Mouse (Mus musculus) c-Kit-negative CD71-positive TER-119-positive erythroid progenitor cells, embryonic 14.5 days (primary cell): ENCODE results near the gene Nuf2.
A peak's percentile ranks its signal among the peaks of the same experiment; 100 is the strongest.
"Not testable (repeated sequence)": the region's sequence is repeated elsewhere in the genome, so short reads cannot be mapped to it uniquely, and the experiment has no call there.

Experiments used
- DNase-seq: peaks from one replicate; pipeline ENCODE4 v3.0.0-alpha.2; 2013; ENCODE audit warnings: low read depth, low spot score

Nuf2 gene

DNA sequence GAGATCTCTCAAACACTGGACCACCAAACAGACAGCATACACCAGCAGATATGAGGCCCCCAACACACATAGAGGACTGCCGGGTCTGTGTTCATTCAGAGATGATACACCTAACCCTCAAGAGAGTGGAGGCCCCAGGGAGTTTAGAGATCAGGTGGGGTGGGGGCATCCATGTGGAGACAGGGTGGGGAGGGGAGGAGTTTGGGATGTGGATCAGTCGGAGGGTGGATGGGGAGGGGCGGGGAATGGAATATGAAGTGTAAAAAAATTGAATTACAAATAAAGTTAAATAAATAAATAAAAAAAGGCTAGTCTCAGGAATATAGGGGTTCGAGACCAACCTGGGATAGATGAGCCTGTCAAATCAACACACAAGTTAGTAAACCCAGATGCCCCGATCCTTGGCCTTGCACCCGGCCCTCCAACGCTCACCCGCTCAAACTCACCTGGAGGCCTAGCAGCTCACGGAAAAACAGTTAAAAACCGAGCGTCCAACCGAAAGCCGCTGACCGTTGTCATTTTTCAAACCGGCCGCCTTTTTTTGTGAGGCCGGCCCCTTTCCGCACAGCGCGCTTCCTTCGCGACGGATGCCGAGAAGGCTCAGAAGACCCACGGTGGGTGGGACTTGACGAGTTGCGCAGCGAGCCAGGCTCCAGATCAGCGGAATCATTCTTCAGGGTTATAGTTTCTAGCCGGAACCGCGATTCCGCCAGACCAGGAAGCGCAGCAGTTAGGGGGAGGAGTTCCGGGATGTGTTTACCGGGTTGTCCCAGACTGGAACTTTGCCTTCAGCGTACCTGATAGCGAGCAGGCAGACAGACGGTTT is at the start of gene Nuf2:
Gene Nuf2, minus strand, starts transcription at position 589 of the 826 bp plus-strand sequence.
- DNase-seq = peak; percentile 99

DNA sequence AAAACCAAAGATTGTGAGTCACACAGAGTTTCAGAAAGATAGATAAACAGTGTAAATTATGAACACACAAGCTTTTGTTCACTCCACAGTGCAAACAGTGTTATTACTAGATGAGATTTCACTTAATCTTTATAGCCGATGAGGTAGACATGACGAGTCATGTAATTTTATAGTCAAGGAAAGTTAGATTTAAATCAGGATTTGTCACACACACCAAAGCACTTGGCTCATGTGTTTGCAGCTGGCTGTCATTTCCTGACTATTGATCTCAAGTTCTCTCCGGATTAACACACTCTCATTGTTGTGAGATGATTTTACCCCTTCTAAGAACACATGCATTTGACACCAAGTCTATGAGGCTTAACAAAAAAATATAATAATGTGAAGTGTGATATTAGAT is 48.3 kb upstream of the Nuf2 start:
- no peak for DNase-seq

DNA sequence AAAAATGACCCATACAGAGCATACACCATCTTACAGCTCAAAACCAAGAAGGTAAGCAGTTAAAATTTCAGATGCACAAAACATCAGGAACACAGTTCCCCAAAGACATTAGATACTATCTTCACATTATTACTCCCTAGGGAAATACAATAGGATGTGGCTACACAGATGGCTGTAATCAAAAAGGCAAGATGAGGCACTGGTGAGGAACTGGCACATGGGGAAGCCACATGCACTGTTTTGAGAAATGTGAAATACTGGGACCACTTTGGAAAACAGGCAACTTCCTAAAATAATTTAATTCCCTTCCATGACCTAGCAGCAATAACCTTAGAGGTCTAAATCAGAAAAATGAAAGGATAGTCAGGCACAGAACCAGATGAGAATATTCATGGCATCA is 42.9 kb upstream of the Nuf2 start:
- no peak for DNase-seq

DNA sequence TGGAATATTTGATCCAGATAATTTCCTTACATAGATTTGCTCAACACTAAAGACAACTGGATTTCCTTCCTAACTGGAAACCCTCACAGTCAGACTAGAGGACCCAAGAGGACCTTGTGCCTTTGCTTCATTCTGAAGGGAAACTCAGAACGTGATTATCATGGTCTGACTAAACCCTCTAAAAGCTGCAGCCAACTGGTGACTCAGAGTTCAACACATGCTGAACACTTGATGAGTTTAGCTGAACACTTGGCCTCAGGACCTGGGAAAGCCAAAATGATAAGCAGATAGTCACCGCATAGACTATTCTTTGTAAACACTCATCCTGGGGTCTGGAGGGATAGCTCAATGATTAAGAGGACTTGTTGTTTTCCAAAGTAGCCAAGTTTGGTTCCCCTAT is 24.4 kb upstream of the Nuf2 start:
- no peak for DNase-seq

DNA sequence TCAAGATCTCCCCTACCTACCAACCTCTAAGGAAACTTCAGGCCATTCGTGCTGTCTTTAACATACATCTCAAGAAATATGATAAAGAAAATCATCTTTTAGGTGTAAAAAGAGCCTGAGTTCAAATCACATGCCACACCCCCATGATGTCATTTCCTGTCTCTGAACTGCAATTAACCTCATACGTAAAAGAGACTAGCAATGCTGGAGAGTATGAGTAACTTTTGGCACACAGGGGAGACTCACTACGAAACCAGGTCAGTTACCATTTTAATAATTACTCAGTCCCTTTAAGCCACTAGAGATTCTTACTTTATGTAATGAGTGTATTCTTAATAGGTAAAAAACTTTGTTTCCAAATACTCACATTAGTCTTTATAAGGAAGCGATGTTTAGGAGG is 23.8 kb upstream of the Nuf2 start:
- DNase-seq = no peak

DNA sequence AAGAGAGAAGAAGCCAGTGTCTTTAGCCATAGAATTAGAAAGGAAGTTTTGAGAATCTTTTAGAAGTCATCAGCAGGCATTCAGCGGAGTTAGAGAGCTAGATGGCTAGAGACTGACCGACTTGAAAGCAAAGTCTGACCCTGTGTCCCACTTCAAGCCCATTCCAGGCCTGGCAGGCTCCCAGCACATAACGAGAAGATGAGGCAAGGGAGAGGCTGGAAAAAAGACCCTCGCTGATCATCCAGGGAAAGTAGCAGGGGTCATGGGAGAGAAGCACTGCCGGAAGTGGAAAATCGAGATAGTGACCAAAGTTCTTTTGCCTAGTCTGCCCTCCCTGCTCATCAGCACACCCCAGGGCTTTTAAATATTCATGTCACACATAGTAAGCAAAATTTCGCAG is 22.2 kb upstream of the Nuf2 start:
- DNase-seq = no peak

DNA sequence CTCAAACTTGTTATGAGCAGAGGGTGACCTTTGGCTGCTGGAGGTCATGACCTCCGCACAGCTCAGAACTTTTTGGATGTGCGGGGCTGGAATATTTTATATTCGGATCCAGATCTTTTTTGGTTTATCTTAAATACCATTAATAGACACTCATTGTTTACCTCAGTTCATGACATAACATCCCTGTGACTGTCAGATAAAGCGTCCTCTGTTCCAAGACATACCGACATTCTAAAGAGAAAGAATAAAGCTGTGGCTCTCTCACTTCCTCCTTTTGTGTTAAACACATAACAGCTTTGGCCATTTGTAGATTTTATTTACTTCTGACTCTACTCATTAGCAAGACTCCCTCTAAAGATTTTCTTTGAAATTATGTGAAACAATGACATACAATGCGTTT is 9.2 kb upstream of the Nuf2 start:
- DNase-seq = no peak

DNA sequence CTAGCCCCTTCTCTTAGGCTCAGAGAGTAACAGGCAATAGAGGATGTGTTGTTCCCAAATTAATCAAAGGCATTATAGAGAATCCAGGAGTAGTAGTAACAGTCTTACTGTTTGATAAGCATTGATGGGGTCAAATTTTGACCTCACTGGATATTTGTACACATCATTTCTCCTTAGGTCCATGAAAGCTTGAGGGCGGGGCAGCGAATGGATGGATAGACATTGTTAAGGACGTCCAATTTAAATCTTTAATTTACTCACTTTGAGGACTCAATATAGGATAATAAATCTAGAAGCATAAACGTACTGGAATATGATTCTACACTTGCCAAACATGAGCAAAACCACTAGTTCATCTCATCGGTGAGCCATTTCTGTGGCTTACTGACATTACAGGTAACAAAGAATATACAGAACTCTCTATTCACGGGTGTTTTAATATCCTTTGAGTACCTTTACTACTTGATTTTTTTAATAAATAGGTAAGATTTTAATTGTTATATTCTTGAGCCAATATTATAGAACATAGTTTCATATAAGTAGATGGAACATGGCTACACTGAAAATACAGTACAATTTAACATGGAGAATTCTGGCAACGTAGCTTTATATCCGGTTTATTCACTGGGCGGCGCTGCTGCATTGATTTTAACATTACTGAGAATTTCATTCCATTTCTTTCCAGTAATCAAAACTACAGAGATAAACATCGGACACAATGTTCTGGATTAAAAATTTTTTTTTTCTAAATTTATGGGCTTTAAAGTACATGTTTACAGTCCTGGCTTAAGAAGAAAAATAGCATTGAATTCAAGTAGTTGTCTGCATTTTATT is 655 bp upstream of the Nuf2 start:
- DNase-seq = peak; percentile 50

DNA sequence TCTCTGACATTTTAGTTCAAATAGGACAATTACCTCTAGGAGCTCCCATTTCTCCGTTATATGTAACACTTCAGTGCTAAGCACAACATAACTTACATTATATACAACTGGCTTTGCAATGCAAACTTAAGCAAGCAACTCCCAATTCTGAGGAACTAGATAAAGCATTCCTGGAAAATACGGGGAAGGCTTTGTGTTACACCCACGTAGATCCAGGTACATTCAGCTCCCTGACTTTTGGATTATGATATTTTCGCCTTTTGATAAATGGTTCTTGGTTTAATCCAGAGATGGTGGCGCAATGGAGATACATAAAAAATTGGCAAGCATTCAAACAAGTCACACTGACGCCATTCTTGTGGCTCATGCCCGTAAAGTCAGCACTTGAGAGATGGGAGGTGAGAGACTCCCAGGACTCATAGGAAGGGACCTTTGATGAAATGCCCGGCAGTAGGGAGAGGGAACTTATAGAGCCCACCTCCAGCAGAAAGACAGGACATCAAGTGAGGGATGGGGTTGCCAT is 1.2 kb downstream of the Nuf2 start:
- peak; percentile 65 for DNase-seq

DNA sequence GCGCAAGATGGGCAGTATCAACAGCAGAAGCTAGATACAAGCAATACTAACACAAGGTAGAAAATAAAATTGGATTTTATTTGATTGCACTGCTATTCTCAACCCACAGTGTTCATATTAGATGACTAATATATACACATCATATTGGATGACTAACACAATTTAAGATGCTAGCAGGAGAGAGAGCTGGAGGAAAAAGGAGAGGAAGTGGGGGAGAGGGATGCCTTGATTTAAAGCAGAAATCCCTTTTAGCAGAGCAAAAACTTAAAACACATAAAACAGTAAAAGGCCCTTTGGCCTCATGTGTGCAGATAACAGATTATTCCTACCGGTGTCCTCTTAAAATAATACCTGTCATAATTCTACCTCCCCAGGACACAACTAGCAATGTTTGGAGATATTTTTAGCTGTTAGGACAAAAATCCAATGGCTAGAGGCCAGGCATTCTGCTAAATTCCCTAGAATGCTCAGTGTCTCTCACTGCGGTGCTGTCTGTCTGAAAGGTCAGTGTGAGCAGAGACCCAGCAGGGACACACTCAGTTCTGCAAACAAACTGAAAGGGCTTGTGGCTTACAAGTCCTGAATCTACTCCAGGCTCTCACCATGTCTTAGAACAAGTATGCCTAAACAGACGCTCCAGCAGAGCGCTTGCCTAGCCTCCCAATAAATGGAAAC is 5.1 kb downstream of the Nuf2 start:
- DNase-seq = no peak

DNA sequence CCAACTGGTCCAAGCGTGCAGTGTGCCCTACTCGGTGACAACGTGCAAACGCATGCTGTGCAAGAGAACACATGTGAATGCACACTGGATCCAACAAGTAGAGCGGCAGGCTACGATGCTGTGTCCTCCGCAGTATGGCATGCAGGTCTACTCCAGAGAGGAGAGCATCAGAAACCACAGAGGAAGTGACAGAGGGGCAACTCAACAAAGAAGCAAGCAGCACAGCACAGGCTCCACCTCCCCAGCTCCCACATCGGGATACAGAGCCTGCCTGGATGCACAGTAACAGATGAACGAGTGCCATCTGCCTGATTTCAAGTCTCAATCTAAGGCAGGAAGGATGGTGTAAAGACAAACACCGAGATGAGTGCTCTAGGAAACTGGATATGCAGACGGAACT is 11.9 kb downstream of the Nuf2 start:
- no peak for DNase-seq

DNA sequence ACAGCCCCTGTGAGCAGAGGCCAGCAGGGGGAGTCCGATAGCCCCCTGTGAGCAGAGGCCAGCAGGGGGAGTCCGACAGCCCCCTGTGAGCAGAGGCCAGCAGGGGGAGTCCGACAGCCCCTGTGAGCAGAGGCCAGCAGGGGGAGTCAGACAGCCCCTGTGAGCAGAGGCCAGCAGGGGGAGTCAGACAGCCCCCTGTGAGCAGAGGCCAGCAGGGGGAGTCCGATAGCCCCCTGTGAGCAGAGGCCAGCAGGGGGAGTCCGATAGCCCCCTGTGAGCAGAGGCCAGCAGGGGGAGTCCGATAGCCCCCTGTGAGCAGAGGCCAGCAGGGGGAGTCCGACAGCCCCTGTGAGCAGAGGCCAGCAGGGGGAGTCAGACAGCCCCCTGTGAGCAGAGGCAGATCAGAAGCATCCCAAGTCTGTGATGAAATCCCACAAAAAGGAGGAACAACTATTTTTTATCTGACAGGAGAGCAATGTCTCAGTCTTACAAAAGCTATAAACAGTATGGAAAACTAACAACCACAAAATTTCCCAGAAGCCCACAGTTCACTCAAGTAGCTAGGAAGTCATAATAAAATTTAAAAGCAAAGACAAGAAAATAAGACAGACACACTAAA is 13.3 kb downstream of the Nuf2 start:
- DNase-seq = not testable (repeated sequence)

DNA sequence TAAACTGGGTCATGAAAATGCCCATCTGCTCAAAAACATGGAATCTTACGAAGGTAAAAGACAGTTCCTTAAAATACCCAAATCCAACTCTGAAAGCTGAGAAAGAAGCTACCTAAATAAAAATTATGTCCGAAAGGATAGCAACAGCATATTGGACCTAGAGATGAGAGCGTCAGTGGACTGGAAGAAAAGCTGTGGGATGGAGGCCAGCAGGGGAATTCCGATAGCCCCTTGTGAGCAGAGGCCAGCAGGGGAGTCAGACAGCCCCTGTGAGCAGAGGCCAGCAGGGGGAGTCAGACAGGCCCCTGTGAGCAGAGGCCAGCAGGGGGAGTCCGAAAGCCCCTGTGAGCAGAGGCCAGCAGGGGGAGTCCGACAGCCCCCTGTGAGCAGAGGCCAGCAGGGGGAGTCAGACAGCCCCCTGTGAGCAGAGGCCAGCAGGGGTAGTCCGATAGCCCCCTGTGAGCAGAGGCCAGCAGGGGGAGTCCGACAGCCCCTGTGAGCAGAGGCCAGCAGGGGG is 13.8 kb downstream of the Nuf2 start:
- DNase-seq = no peak

DNA sequence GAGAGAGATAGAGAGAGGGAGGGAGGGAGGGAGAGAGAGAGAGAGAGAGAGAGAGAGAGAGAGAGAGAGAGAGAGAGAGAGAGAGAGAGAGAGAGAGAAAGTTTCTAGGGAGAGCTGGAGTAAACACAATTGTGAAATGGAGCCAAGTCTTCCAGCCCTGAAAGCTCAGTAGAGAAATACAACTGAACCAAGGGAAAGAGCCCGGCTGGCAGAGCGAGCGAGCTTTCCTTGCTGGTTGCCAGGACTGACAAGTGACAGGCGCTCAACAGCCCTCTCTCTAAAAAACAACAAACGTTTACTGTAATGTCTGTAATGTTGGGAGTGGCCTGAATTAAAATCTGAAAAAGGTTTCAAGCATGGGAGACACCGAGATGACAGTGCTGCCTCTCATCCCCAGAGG is 24.9 kb downstream of the Nuf2 start:
- DNase-seq = no peak

DNA sequence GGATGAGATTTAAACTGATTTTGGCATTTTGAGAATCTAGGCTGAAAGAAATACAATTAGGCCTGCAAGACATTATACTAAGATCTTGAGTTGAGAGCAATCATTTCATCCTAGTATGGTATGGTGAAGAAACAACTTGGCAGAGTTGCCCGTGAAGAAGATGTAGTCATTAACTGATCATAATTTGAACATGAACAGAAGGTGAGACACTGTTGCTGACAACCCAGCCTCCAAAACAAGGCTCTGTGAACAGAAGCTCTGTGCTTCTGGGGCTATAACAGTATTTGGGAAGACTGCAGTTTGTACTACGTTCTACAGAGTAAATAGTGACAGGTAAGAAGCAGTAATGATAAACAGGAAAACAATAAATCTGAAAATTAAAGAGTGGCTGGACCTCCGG is 28.4 kb downstream of the Nuf2 start:
- DNase-seq = no peak

DNA sequence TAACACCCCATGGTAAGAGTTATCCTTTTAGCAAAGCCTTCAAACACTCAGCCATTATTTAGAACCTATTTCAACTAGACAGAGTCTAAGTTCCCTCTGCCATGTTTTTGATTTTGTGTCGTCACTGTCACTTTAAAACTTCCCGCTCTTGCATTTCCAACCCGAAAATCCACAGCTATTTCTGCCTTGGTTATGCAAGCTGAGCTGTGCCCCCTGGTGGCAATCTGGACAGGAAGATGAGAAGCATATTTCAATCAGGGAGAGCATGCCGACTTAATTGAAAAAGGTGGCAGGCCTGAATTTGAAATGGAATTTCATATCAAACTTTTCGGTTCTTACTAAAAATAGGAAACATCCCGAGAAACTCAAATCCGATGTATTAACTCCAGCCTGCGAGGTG is 35.6 kb downstream of the Nuf2 start:
- DNase-seq = no peak

DNA sequence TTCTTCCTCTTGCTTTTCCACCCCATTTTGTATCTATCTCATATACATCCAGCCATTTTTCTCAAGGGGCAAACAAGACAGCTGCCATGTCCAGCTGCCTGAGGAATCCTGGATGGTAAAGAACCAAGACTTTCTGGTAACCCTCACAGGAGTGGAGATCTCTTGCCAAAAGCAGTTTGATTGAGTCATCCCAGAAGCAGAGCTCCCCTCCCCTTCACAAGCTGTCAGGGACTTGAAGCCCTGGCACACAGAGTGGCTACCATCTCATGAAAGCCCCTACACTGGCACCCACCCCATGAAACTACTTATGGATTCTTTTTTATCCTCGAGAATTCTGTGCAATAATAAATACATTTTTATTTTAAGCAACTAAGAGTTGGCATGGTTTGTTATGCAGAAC is 39.7 kb downstream of the Nuf2 start:
- DNase-seq = no peak

DNA sequence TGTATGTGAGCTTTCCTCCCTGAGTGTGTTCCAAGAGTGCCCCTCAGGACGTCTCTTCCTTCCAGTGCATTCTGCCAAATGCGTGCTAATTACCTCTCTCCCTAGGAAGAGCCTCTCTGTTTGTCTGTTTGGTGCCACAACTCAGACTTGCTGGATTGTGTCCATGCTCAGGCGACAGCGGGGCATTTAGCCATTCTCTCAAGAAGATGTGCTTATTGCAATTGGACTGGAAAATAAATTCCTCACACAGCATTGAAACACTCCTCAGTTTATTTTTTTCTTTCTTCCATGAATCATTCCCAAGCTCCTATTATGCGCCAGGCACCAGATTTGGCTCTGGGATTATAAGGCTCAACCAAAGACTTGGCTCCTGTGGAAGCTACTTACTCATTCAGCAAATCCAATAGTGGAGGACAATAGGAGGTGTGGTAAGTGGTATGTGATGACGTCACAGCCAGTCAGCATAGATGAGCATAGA is 45.8 kb downstream of the Nuf2 start:
- no peak for DNase-seq

DNA sequence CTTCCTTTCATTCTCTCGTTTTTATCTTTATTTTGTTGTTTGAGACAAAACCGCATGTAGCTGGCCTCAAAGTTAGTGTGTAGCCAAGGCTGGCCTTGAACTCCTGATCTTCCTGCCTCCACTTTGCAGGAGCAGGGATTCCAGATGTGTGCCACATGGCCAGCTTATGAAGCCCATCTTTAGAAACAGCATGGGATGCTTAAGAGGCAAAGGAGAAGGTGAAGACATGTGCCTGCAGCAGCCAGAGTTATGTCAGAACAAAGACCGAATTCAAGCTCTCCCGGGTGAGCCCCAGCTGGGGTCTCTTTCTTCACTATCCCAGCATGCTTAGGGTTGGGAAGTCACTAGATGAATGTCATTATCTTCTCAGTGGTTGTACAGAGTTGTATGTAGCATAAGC is 46.7 kb downstream of the Nuf2 start:
- no peak for DNase-seq

DNA sequence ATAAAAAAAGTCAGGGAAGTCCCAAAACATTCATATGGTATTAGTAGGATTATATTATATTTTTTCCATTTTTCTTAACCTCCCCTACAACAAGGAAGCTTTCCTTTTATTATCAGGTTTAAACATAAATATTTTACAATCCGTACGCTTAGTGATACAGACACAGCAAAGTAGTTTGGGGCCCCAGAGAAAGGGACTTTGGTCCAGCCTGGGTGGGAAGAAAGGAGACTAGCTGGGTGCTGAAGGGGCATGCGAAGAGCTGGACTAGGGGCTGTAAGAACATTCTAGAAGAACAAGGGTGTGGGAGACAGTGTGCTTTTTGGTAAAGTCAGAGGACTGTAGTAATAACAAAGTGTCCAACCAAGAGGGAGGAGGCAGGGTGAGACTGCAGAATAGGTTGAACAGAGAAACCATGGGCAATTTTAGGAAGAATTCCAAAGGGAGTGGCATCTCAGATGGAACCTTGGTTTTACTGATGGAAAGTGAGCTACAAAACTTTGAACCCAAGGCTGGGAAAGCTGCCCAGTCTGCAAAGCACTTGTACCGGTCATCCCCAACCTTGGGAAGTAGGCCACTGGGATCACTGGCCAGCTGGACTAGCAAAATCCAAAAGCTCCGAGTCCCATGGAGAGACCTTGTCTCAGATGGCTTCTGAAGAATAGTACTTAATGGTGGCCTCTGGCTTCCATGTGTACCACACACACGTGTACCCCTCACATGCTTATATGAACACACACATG is 48.5 kb downstream of the Nuf2 start:
- no peak for DNase-seq

DNA sequence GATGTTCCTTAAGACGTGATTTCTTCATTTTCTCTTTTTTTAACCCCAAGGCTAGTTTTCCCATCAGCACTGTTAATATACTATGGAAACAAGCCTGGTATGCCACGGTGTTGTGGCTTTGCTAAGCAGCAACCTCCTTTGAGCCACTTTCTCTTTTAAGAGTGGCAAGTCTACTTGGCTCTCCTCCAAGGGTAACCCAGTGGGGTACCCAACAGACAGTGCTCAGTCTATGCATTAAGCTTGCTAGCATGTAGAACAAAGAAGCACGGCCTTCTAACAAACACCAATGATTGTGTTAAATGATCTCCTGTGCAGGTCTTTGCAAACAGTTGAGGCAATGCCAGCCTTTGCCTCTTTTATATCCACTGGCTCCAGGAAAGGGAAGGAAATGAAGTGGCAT is 60.1 kb downstream of the Nuf2 start:
- no peak for DNase-seq
